Mouse (Mus musculus) Patski (cell line): ENCODE data around the gene Arih2. TPM values are rescaled to one million over a fixed set of nuclear protein-coding genes. Genes with fewer than 3 reads are reported as not detected.
"Not testable (repeated sequence)": the region's sequence is repeated elsewhere in the genome, so short reads cannot be mapped to it uniquely, and the experiment has no call there.

Experiments
- ATAC-seq: fragments of 100-300 bp; one replicate; pipeline ENCODE4 v1.8.0; 2021
- CTCF ChIA-PET: fragments of 350-600 bp; sonication (Branson Sonifier 250); formaldehyde crosslinking; loops from one replicate; lab custom pipeline; 2022; ENCODE audit warnings: inconsistent platforms; lab: Charles Lee
- POLR2A ChIA-PET: fragments of 350-600 bp; sonication (Branson Sonifier 250); formaldehyde crosslinking; loops from one replicate; lab custom pipeline; 2022; ENCODE audit warnings: antibody characterized with exemption, inconsistent platforms; lab: Charles Lee
- DNase-seq: peaks from one replicate; pipeline ENCODE4 v3.0.0-alpha.2; 2011; ENCODE audit warnings: low read depth, low spot score
- H3K27me3 ChIP-seq: fragments of 371-371 bp; one replicate; pipeline ENCODE4 v1.5.1; 2021
- CTCF ChIP-seq: fragments of 100-300 bp; IDR thresholded peaks from one replicate; pipeline ENCODE4 v1.5.1; 2021
- in situ Hi-C: fragments of 300-500 bp; cut with MboI; formaldehyde crosslinking; loops from 3 replicates; pipeline ENCODE4 v1.11.1; 2018; ENCODE audit warnings: low pct_unique_long_range_greater_than_20kb, mixed read lengths
- polyA plus RNA-seq: library from polyadenylated mRNA; unstranded; gene quantifications from one replicate; pipeline ENCODE4 v1.2.3, GENCODE M21; 2021

The Arih2 gene
- polyA plus RNA-seq, 1 experiment from 2014 or later = 43.7 TPM

- CTCF ChIA-PET = interaction anchor here (1.0 to 1.4 kb wide), 2 partner anchors 8 to 35 kb away, joined by 3 read pairs; no protein-coding TSS in a partner anchor
- ATAC-seq (no peak), DNase-seq (no peak)
- TF ChIP-seq CTCF = no peak
- in situ Hi-C loops = no loop called here
- no peaks in the 10 kb centered on the region for H3K27me3 ChIP-seq
- POLR2A ChIA-PET = no interaction called here
These were observed 37.7 kb downstream of the Arih2 start for GRCm38 (mm10) chr9:108611488-108611887.

- TF ChIP-seq CTCF = no peak
- ChIA-PET CTCF (no interaction called here), POLR2A (no interaction called here)
- in situ Hi-C loops = no loop called here
- DNase-seq (no peak), ATAC-seq (no peak)
- no peaks in the 10 kb centered on the region for H3K27me3 ChIP-seq
These were observed 40.3 kb downstream of the Arih2 start for GRCm38 (mm10) chr9:108608889-108609288.

GRCm38 (mm10) chr9:108607929-108608328 is 41.3 kb downstream of the Arih2 start:
- POLR2A ChIA-PET, ATAC-seq, CTCF ChIA-PET, DNase-seq, H3K27me3 ChIP-seq, in situ Hi-C loops: not testable (repeated sequence)

GRCm38 (mm10) chr9:108601986-108602385 is 47.2 kb downstream of the Arih2 start:
- ATAC-seq = no peak
- in situ Hi-C loops = no loop called here
- TF ChIP-seq CTCF = no peak
- H3K27me3 ChIP-seq = no peaks in the 10 kb centered on the region
- ChIA-PET POLR2A (no interaction called here), CTCF (no interaction called here)
- DNase-seq = no peak

- CTCF ChIA-PET = no interaction called here
These were observed 49.2 kb downstream of the Arih2 start for GRCm38 (mm10) chr9:108600011-108600410.

GRCm38 (mm10) chr9:108599021-108599566 is 50.1 kb downstream of the Arih2 start:
- no peak for ATAC-seq
- ChIA-PET POLR2A (no interaction called here), CTCF (no interaction called here)
- H3K27me3 ChIP-seq = no peaks in the 10 kb centered on the region
- in situ Hi-C loops = no loop called here
- no peak for TF ChIP-seq CTCF
- DNase-seq = no peak

More at GRCm38 (mm10) chr9:108600011-108600410, 49.2 kb downstream of the Arih2 start:
- no peak for DNase-seq
- POLR2A ChIA-PET = no interaction called here
- H3K27me3 ChIP-seq = no peaks in the 10 kb centered on the region
- ATAC-seq = no peak
- in situ Hi-C loops = no loop called here
- TF ChIP-seq CTCF = no peak

- ATAC-seq = peak; percentile 75
These were observed 52.0 kb downstream of the Arih2 start, which contains the start of gene P4htm for GRCm38 (mm10) chr9:108596998-108597764. P4htm (minus strand) TSS chr9:108597667.

GRCm38 (mm10) chr9:108594354-108594753 is 54.8 kb downstream of the Arih2 start:
- ChIA-PET CTCF (no interaction called here), POLR2A (no interaction called here)
- in situ Hi-C loops = no loop called here
- ATAC-seq (no peak), DNase-seq (no peak)
- no peaks in the 10 kb centered on the region for H3K27me3 ChIP-seq
- no peak for TF ChIP-seq CTCF

More at GRCm38 (mm10) chr9:108596998-108597764, 52.0 kb downstream of the Arih2 start, which contains the start of gene P4htm:
- ChIA-PET CTCF (interaction anchor here (0.8 to 1.3 kb wide), 3 partner anchors 20 to 24 kb away, joined by 3 to 4 read pairs (median 3); no protein-coding TSS in a partner anchor), POLR2A (interaction anchor here (0.7 kb wide), 2 partner anchors 21 to 24 kb away, joined by 3 read pairs; no protein-coding TSS in a partner anchor)
- TF ChIP-seq CTCF = no peak
- no peaks in the 10 kb centered on the region for H3K27me3 ChIP-seq
- DNase-seq = no peak
- in situ Hi-C loops = no loop called here

GRCm38 (mm10) chr9:108591462-108591861 is 57.7 kb downstream of the Arih2 start:
- in situ Hi-C loops = no loop called here
- DNase-seq (no peak), ATAC-seq (no peak)
- POLR2A ChIA-PET = no interaction called here
- no peak for TF ChIP-seq CTCF
- CTCF ChIA-PET = interaction anchor here (1.5 kb wide), 1 partner anchor 12 kb away, joined by 5 read pairs; no protein-coding TSS in a partner anchor
- no peaks in the 10 kb centered on the region for H3K27me3 ChIP-seq

GRCm38 (mm10) chr9:108589229-108589628 is 60.0 kb downstream of the Arih2 start:
- no peak for DNase-seq
- no peak for ATAC-seq
- POLR2A ChIA-PET = interaction anchor here (3.3 kb wide), 1 partner anchor 10 kb away, joined by 11 read pairs; the partner anchor contains the start of gene Wdr6
- no peaks in the 10 kb centered on the region for H3K27me3 ChIP-seq
- in situ Hi-C loops = no loop called here
- no peak for TF ChIP-seq CTCF
- CTCF ChIA-PET = no interaction called here
